Mouse (Mus musculus): ENCODE results near the gene Slfn4. TPM values are rescaled to one million over a fixed set of nuclear protein-coding genes. Genes with fewer than 3 reads are reported as not detected.
"Not testable (repeated sequence)": the region's sequence is repeated elsewhere in the genome, so short reads cannot be mapped to it uniquely, and the experiment has no call there.

The Slfn4 gene
- polyA plus RNA-seq, 1 experiment from 2014 or later, result not detected

DNA sequence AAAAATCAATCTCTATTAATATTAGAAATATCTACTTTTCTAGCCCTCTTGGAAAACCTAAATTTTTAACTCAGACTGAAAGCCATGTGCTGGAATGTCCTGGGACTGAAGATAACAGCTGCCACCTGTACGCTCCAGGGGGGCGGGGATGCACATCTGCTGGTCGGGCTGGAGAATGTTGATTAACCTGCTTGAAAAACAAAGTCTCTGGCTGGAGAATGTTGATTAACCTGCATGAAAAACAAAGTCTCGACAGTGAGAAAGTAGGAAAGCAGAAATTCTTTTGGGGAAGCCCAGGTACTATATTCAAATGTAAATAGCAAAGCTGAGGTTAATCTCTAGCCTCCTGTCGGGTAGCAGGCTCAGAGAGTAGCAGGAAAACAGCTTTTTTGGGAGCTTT lies 58.6 kb downstream of the Slfn4 start:
- ATAC-seq (replicated peaks; ENCODE audit: insufficient number of reproducible peaks, low FRiP score, low TSS enrichment, low read depth); H3K36me3 ChIP-seq (replicated peaks; ENCODE audit: control insufficient read depth, insufficient read depth, low read depth, low read length); H3K27ac ChIP-seq (replicated peaks; ENCODE audit: low read depth, low read length); H3K4me2 ChIP-seq (ENCODE audit: low read depth, low read length); H3K27me3 ChIP-seq (ENCODE audit: control insufficient read depth, insufficient read depth, low read length); DNase-seq (ENCODE audit: low spot score); H3K4me3 ChIP-seq (ENCODE audit: low read depth, low read length); H3K4me1 ChIP-seq (ENCODE audit: control insufficient read depth, insufficient read depth, low read length); H3K9ac ChIP-seq (replicated peaks; ENCODE audit: low read length); H3K9me3 ChIP-seq (replicated peaks; ENCODE audit: control insufficient read depth, low read length): not testable (repeated sequence)
- WGBS, result 35% methylated on average over 5 of the region's 5 CpGs

DNA sequence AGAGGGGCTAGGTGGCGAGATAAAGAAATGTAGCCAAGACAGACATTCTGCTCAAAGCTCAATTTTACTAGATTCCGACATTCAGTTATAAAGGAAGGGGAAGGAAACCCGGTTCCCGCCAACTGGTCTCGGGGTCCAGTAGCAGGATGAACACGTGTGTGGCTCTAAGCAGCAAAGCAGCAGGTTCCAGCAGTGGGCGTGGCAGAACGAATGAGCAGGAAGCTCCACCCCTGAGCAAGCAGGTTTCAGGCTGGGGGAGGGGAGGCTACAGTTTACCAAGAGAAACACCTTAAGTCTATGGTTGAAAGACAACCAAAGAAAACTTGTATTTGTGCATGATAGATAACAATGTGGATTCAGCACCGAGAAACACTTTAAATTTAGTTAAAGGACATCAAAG lies 62.4 kb downstream of the Slfn4 start:
- not testable (repeated sequence) for ATAC-seq (replicated peaks; ENCODE audit: insufficient number of reproducible peaks, low FRiP score, low TSS enrichment, low read depth); H3K27ac ChIP-seq (replicated peaks; ENCODE audit: low read depth, low read length); H3K36me3 ChIP-seq (replicated peaks; ENCODE audit: control insufficient read depth, insufficient read depth, low read depth, low read length); H3K4me3 ChIP-seq (ENCODE audit: low read depth, low read length); H3K4me1 ChIP-seq (ENCODE audit: control insufficient read depth, insufficient read depth, low read length); H3K4me2 ChIP-seq (ENCODE audit: low read depth, low read length); H3K9ac ChIP-seq (replicated peaks; ENCODE audit: low read length); H3K27me3 ChIP-seq (ENCODE audit: control insufficient read depth, insufficient read depth, low read length); DNase-seq (ENCODE audit: low spot score); H3K9me3 ChIP-seq (replicated peaks; ENCODE audit: control insufficient read depth, low read length)
- WGBS, result 77% methylated on average over 9 of the region's 9 CpGs

DNA sequence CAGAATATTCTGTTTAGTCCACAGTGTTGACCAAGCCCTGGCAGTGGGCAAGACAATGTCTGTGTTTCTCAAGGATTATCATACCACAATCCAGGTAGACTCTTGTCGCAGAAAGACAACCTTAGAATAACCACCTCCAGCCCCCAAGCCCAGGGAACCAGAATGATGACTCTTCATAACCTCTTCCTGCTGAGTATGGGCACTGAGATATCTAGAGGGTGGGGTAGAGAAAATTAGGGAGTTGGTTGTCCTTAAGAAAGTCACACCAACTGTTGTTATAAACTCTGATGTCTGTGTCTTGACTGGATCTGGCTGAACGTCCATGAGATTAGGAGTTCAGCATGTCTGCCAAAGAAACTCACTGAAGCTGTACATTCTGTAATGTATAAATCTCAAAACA lies 63.4 kb downstream of the Slfn4 start:
- Histone ChIP-seq H3K27ac (replicated peaks; ENCODE audit: low read depth, low read length) (no peak overlapping the region), H3K9ac (replicated peaks; ENCODE audit: low read length) (no peak overlapping the region), H3K4me2 (ENCODE audit: low read depth, low read length) (no peak overlapping the region), H3K4me1 (ENCODE audit: control insufficient read depth, insufficient read depth, low read length) (no peaks in the 10 kb centered on the region), H3K9me3 (replicated peaks; ENCODE audit: control insufficient read depth, low read length) (no peaks in the 10 kb centered on the region), H3K27me3 (ENCODE audit: control insufficient read depth, insufficient read depth, low read length) (no peaks in the 10 kb centered on the region), H3K36me3 (replicated peaks; ENCODE audit: control insufficient read depth, insufficient read depth, low read depth, low read length) (no peaks in the 10 kb centered on the region), H3K4me3 (ENCODE audit: low read depth, low read length) (no peak overlapping the region)
- no peak for DNase-seq (ENCODE audit: low spot score)
- 89% methylated on average over 2 of the region's 2 CpGs for WGBS
- no peak for ATAC-seq (replicated peaks; ENCODE audit: insufficient number of reproducible peaks, low FRiP score, low TSS enrichment, low read depth)

DNA sequence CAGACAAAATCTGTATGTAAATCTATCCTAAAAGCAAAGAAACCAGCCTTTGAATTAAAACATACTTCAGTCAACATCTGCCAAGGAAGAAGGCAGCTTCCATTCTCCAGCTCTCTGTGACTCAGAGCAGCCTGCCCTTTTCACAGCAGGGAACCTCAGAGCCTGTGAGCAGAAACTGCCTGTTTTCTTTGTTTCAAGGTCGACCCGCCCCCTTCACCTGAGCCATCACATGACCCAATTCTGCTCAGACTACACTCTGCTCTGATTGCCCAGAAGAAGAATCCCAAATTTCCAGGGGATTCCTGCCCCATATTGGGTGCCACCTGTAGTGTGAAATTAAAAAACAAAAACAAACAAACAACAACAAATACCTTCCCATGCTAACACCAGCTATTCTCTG lies 64.8 kb downstream of the Slfn4 start:
- no peaks in the 10 kb centered on the region for H3K9me3 ChIP-seq (replicated peaks; ENCODE audit: control insufficient read depth, low read length)
- no peak for ATAC-seq (replicated peaks; ENCODE audit: insufficient number of reproducible peaks, low FRiP score, low TSS enrichment, low read depth)
- H3K36me3 ChIP-seq (replicated peaks; ENCODE audit: control insufficient read depth, insufficient read depth, low read depth, low read length), result no peaks in the 10 kb centered on the region
- no peak overlapping the region for H3K9ac ChIP-seq (replicated peaks; ENCODE audit: low read length)
- 20% methylated on average over 2 of the region's 2 CpGs for WGBS
- no peaks in the 10 kb centered on the region for H3K4me1 ChIP-seq (ENCODE audit: control insufficient read depth, insufficient read depth, low read length)
- H3K27me3 ChIP-seq (ENCODE audit: control insufficient read depth, insufficient read depth, low read length), result no peaks in the 10 kb centered on the region
- no peak overlapping the region for H3K27ac ChIP-seq (replicated peaks; ENCODE audit: low read depth, low read length)
- DNase-seq (ENCODE audit: low spot score), result no peak
- H3K4me3 ChIP-seq (ENCODE audit: low read depth, low read length), result no peak overlapping the region
- no peak overlapping the region for H3K4me2 ChIP-seq (ENCODE audit: low read depth, low read length)

Other genes with a start within 250 kb of the Slfn4 start
- gene Slfn5, start 223.8 kb upstream of the Slfn4 start, polyA plus RNA-seq (2014; fragmentation: Nextera tagmentation; extraction: Ambion mirVana), result 0.90 and 1.4 TPM in 2 replicates
- 12.6 and 15.3 TPM in 2 replicates for gene Slfn9, start 183.4 kb upstream of the Slfn4 start, polyA plus RNA-seq (2014; fragmentation: Nextera tagmentation; extraction: Ambion mirVana)
- 0.20 and 0.36 TPM in 2 replicates for gene Slfn8, start 154.4 kb upstream of the Slfn4 start, polyA plus RNA-seq (2014; fragmentation: Nextera tagmentation; extraction: Ambion mirVana)
- 1.5 and 1.8 TPM in 2 replicates for gene Slfn2, start 110.1 kb upstream of the Slfn4 start, polyA plus RNA-seq (2014; fragmentation: Nextera tagmentation; extraction: Ambion mirVana)
- gene Slfn1, start 58.3 kb upstream of the Slfn4 start, polyA plus RNA-seq (2014; fragmentation: Nextera tagmentation; extraction: Ambion mirVana), result 0.11 TPM in 1 of 2 replicates, not detected in the other
- 1.2 and 1.4 TPM in 2 replicates for gene Slfn3, start 16.1 kb downstream of the Slfn4 start, polyA plus RNA-seq (2014; fragmentation: Nextera tagmentation; extraction: Ambion mirVana)
- 0.56 and 0.81 TPM in 2 replicates for gene Slfn14, start 111.5 kb downstream of the Slfn4 start, polyA plus RNA-seq (2014; fragmentation: Nextera tagmentation; extraction: Ambion mirVana)
- gene Ap2b1, start 123.8 kb downstream of the Slfn4 start, polyA plus RNA-seq (2014; fragmentation: Nextera tagmentation; extraction: Ambion mirVana), result 93.5 and 96.0 TPM in 2 replicates
- 13.8 and 16.8 TPM in 2 replicates for gene Pex12, start 127.4 kb downstream of the Slfn4 start, polyA plus RNA-seq (2014; fragmentation: Nextera tagmentation; extraction: Ambion mirVana)
- gene Rasl10b, start 234.0 kb downstream of the Slfn4 start, polyA plus RNA-seq (2014; fragmentation: Nextera tagmentation; extraction: Ambion mirVana), result 2.1 and 2.4 TPM in 2 replicates